Mouse (Mus musculus): Measurements from ENCODE around the gene Col4a4.

GRCm38 (mm10) chr1:82409271-82409670 is 177.4 kb downstream of the Col4a4 start:
- TF ChIP-seq POLR2A (IDR thresholded peaks at IDR 0.05; ENCODE audit: low read depth, low read length): no peak
- no peak for TF ChIP-seq CTCF (IDR thresholded peaks at IDR 0.05; ENCODE audit: extremely low read depth, insufficient read length, insufficient replicate concordance, low read depth, low read length)

All from small intestine, adult 2 months (tissue).